Mouse (Mus musculus): ENCODE data around the gene Dock9. TPM values are rescaled to one million over a fixed set of nuclear protein-coding genes. Genes with fewer than 3 reads are reported as not detected.

Gene Dock9
- polyA plus RNA-seq, 1 experiment from 2014 or later = 5.2 TPM

Other genes starting within 250 kb of the Dock9 start
- gene Ubac2, start 80.8 kb upstream of the Dock9 start, polyA plus RNA-seq (2014; fragmentation: Nextera tagmentation; extraction: Ambion mirVana) = 43.8 and 44.6 TPM in 2 replicates
- not detected in 2 replicates for gene Gpr18, start 117.9 kb upstream of the Dock9 start, polyA plus RNA-seq (2014; fragmentation: Nextera tagmentation; extraction: Ambion mirVana)
- gene Gpr183, start 167.4 kb upstream of the Dock9 start, polyA plus RNA-seq (2014; fragmentation: Nextera tagmentation; extraction: Ambion mirVana) = 3.2 and 3.9 TPM in 2 replicates
- gene Timm8a2, start 236.8 kb upstream of the Dock9 start, polyA plus RNA-seq (2014; fragmentation: Nextera tagmentation; extraction: Ambion mirVana) = not detected in 2 replicates